Mouse (Mus musculus): ENCODE results near the gene A630089N07Rik. TPM values are rescaled to one million over a fixed set of nuclear protein-coding genes. Genes with fewer than 3 reads are reported as not detected.
A peak's percentile ranks its signal among the peaks of the same experiment; 100 is the strongest.
"Not testable (repeated sequence)": the region's sequence is repeated elsewhere in the genome, so short reads cannot be mapped to it uniquely, and the experiment has no call there.

Gene A630089N07Rik
- polyA plus RNA-seq, 1 experiment from 2014 or later = 16.5 TPM

DNA sequence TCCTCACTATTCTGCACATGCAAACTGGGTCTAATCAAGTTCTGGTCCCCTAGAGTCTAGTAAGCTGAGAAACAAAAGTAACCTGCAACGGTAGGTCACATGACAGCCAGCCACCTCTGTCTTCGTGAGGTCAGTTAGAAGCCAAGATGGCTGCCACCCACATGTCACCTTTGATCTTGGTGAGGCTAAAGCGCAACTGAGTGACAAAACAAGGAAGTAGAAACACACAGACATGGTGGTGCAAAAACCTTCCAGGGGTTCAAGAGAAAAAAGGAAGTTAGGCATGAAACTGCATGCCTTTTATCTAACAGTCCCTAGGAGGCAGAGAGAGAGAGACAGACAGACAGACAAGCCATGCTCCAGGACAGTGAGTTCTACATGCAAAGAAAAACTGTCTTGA, 60.2 kb downstream of the A630089N07Rik start:
- no peak for ATAC-seq (ENCODE audit: low read depth)
- no peak overlapping the region for H3K4me3 ChIP-seq (ENCODE audit: low read depth, low read length)
- no peaks in the 10 kb centered on the region for H3K36me3 ChIP-seq (ENCODE audit: control insufficient read depth, insufficient read depth, low read length)
- H3K4me1 ChIP-seq (ENCODE audit: control insufficient read depth, insufficient read depth, low read length) = no peaks in the 10 kb centered on the region
- H3K9ac ChIP-seq (replicated peaks; ENCODE audit: low read depth, low read length) = no peak overlapping the region
- H3K9me3 ChIP-seq (ENCODE audit: control insufficient read depth, low read length) = peaks cover 7% of the 10 kb centered on the region; the same call in 1 of the 2 replicates
- WGBS = 94% methylated on average over 3 of the region's 3 CpGs
- no peak overlapping the region for H3K4me2 ChIP-seq (ENCODE audit: low read depth, low read length)
- no peak overlapping the region for H3K27ac ChIP-seq (ENCODE audit: low read depth, low read length)
- H3K27me3 ChIP-seq (ENCODE audit: control insufficient read depth, insufficient read depth, low read length) = no peaks in the 10 kb centered on the region

DNA sequence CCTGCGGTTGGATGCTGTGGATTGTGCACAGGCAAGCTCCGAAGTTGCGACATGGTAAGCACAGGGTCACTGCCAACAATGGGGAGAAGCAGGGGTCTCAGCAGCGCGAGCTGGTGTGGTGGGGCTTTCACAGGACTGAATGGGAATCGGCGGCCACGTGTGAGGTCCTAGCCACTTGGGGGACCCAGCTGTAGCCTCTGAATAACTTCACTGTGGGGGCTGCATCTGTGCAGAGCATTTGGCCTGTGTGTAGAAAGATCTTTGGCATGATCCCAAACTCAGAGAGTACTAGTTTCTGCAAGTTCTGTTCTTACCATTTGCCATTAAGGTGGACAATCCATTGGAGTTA, 84.9 kb downstream of the A630089N07Rik start:
- Histone ChIP-seq H3K4me3 (ENCODE audit: low read depth, low read length) (peak overlapping the region; percentile 48), H3K9ac (replicated peaks; ENCODE audit: low read depth, low read length) (peak overlapping the region; percentile 51; the same call in 1 of the 2 replicates), H3K27ac (ENCODE audit: low read depth, low read length) (peak overlapping the region; percentile 39; the same call in 1 of the 2 replicates), H3K4me2 (ENCODE audit: low read depth, low read length) (peak overlapping the region; percentile 84)
- peak; percentile 83 for ATAC-seq (ENCODE audit: low read depth)
- not testable (repeated sequence) for H3K9me3 ChIP-seq (ENCODE audit: control insufficient read depth, low read length); H3K36me3 ChIP-seq (ENCODE audit: control insufficient read depth, insufficient read depth, low read length); H3K27me3 ChIP-seq (ENCODE audit: control insufficient read depth, insufficient read depth, low read length); H3K4me1 ChIP-seq (ENCODE audit: control insufficient read depth, insufficient read depth, low read length)
- WGBS = under 1% methylated on average over 8 of the region's 8 CpGs

DNA sequence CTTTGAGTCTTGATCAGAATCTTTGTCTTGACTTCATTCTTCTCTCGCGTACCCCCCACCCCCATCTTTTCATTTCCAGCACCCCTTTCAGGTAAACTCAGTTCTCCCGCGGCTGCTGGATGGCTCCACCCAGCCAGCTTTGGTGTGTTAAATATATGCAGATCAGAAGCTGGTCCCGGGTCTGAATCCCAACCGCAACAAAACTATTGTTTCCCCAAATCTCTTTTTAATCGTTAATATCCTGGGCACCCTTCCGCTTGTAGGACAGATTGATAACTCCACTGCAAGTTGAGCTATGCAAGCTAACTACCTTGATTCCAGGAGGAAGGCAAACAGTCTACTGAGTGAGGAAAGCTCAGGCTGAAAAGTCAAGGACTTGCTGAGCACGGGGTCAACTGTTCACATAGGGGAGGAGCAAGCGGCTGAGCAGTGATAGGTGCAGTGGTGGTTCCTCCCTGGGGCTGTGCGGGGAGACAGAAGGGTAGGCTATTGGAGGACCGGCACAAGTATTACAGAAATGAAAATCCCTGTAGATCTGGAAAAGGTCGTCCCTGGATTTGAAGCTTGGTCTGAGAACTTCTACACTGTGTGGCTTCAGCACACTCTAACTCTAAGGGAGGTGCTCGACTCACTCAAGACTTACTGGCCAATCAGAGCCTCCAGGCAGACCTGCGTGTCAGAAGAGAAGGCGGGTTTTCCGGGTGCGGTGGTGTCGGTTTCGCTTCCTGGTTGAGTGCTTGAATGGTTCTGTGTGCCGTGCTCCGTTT, 85.5 kb downstream of the A630089N07Rik start, which contains the start of gene B230307C23Rik:
Gene B230307C23Rik, plus strand, starts transcription at position 700 of the 767 bp plus-strand sequence.
- 2% methylated on average over 22 of the region's 22 CpGs for WGBS
- H3K4me2 ChIP-seq (ENCODE audit: low read depth, low read length) = peak within 1 kb of the TSS; percentile 84
- peak; percentile 99 for ATAC-seq (ENCODE audit: low read depth)
- no peaks in the 10 kb centered on the region for H3K36me3 ChIP-seq (ENCODE audit: control insufficient read depth, insufficient read depth, low read length)
- peak within 1 kb of the TSS; percentile 48 for H3K4me3 ChIP-seq (ENCODE audit: low read depth, low read length)
- peak within 1 kb of the TSS; percentile 51; the same call in 1 of the 2 replicates for H3K9ac ChIP-seq (replicated peaks; ENCODE audit: low read depth, low read length)
- peak within 1 kb of the TSS; percentile 48; the same call in 1 of the 2 replicates for H3K27ac ChIP-seq (ENCODE audit: low read depth, low read length)
- H3K4me1 ChIP-seq (ENCODE audit: control insufficient read depth, insufficient read depth, low read length) = 0 out of 2 replicates have a peak, but pooled peaks cover 6% of the 10 kb centered on the region
- no peaks in the 10 kb centered on the region for H3K9me3 ChIP-seq (ENCODE audit: control insufficient read depth, low read length)
- H3K27me3 ChIP-seq (ENCODE audit: control insufficient read depth, insufficient read depth, low read length) = no peaks in the 10 kb centered on the region

DNA sequence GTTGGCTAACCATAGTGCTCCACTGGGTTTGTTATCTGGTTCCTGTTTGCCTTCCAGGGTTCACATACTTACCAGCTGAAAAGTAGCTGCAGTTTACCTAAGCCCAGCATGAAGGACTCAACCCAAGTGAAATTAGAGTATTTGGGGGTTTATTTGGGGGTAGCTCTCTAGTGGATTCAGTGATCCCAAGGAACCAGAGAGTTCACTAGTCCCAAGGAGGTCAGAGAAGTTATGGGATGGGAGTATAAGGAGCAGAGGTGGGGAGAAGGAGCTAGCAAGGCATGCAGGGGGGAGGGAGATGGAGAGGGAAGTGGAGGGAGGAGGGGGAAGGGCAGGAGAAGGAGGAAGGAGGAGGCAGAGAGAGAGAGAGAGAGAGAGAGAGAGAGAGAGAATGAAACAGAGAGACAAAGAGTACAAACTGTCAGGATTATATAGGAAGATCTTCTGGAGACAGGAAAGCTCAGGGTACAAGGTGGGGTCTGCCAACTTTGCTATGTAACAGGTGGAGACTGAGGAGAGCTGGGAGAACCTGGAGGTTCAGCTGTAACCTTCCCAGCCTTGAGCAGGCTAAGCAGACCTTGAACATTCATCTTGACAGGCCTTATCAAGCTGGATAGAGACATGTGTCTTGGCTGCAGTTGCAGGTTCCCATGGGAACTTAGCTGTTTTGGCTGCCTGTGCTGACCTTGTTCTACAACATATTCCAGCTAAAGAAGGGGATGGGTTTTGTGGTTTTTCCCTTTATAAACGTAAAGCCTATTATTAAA, 86.2 kb downstream of the A630089N07Rik start:
- 0 out of 2 replicates have a peak overlapping the region, but pooled peaks have one; percentile 11 for H3K9ac ChIP-seq (replicated peaks; ENCODE audit: low read depth, low read length)
- H3K27ac ChIP-seq (ENCODE audit: low read depth, low read length) = no peak overlapping the region
- H3K36me3 ChIP-seq (ENCODE audit: control insufficient read depth, insufficient read depth, low read length) = no peaks in the 10 kb centered on the region
- WGBS = 13% methylated on average over 1 of the region's 1 CpGs
- H3K27me3 ChIP-seq (ENCODE audit: control insufficient read depth, insufficient read depth, low read length) = no peaks in the 10 kb centered on the region
- H3K9me3 ChIP-seq (ENCODE audit: control insufficient read depth, low read length) = no peaks in the 10 kb centered on the region
- 0 out of 2 replicates have a peak, but pooled peaks cover 6% of the 10 kb centered on the region for H3K4me1 ChIP-seq (ENCODE audit: control insufficient read depth, insufficient read depth, low read length)
- peak overlapping the region; percentile 84 for H3K4me2 ChIP-seq (ENCODE audit: low read depth, low read length)
- no peak for ATAC-seq (ENCODE audit: low read depth)
- H3K4me3 ChIP-seq (ENCODE audit: low read depth, low read length) = peak overlapping the region; percentile 48

DNA sequence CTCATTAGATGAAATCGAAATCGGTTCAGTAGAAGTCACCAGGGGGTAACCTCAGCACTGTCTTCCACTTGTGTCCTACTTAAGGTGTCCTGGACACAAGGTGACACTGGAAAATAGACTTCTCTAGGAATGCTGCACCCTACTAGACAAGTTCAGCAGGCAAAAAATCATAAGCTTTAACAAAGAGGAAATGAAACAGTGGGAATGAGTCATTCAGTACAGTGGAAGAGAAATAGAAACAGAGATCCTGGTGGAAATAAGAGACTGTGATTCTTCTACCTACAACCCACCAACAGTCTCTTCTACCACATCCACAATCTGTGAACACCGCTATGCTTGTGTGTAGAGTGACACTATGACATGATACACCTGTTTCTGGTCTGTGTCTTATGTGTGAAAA, 89.8 kb downstream of the A630089N07Rik start:
- not testable (repeated sequence) for ATAC-seq (ENCODE audit: low read depth); H3K9me3 ChIP-seq (ENCODE audit: control insufficient read depth, low read length); H3K4me1 ChIP-seq (ENCODE audit: control insufficient read depth, insufficient read depth, low read length); H3K9ac ChIP-seq (replicated peaks; ENCODE audit: low read depth, low read length); H3K36me3 ChIP-seq (ENCODE audit: control insufficient read depth, insufficient read depth, low read length); H3K27ac ChIP-seq (ENCODE audit: low read depth, low read length); H3K27me3 ChIP-seq (ENCODE audit: control insufficient read depth, insufficient read depth, low read length); H3K4me3 ChIP-seq (ENCODE audit: low read depth, low read length); H3K4me2 ChIP-seq (ENCODE audit: low read depth, low read length)
- WGBS = 78% methylated on average over 3 of the region's 3 CpGs

DNA sequence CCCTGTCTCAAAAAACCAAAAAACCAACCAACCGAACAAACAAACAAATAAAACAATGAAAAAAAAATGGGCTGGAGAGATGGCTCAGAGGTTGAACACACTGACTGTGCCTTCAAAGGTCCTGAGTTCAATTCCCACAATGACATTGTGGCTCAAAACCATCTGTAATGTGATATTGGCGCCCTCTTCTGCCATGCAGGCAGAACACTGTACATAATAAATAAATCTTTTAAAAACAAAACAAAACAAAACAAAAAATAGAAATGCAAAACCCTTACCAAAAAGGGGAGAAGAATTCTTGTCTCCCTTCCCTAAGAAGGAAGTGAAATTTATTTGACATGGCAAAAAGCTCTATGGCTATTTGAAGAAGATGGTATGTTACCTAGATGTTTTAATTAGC, 90.7 kb downstream of the A630089N07Rik start:
- no peak overlapping the region for H3K27ac ChIP-seq (ENCODE audit: low read depth, low read length)
- no peaks in the 10 kb centered on the region for H3K27me3 ChIP-seq (ENCODE audit: control insufficient read depth, insufficient read depth, low read length)
- H3K9me3 ChIP-seq (ENCODE audit: control insufficient read depth, low read length) = no peaks in the 10 kb centered on the region
- H3K36me3 ChIP-seq (ENCODE audit: control insufficient read depth, insufficient read depth, low read length) = no peaks in the 10 kb centered on the region
- H3K9ac ChIP-seq (replicated peaks; ENCODE audit: low read depth, low read length) = no peak overlapping the region
- H3K4me2 ChIP-seq (ENCODE audit: low read depth, low read length) = no peak overlapping the region
- ATAC-seq (ENCODE audit: low read depth) = no peak
- H3K4me1 ChIP-seq (ENCODE audit: control insufficient read depth, insufficient read depth, low read length) = no peaks in the 10 kb centered on the region
- WGBS = 86% methylated on average over 2 of the region's 2 CpGs
- no peak overlapping the region for H3K4me3 ChIP-seq (ENCODE audit: low read depth, low read length)

DNA sequence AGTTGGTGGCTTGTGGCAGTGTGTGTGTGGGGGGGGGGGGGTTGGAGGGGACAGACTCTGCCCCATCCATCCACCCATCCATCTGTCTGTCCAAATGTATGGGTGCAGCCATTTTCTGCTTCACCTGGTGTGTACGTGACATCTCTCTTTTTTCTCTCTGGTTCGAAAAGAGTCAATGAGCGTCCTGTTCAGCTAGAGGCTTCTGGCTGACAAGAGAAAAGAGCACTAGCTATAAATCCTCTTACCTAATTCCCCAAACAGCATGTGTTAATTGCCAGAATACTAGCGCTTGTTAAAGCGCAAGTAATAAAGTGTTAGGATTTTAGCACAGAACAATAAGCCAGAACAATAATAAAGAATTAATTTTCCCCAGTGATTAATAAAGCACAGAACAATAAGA, 97.7 kb downstream of the A630089N07Rik start:
- Histone ChIP-seq H3K9ac (replicated peaks; ENCODE audit: low read depth, low read length) (no peak overlapping the region), H3K4me2 (ENCODE audit: low read depth, low read length) (no peak overlapping the region), H3K27ac (ENCODE audit: low read depth, low read length) (no peak overlapping the region), H3K9me3 (ENCODE audit: control insufficient read depth, low read length) (no peaks in the 10 kb centered on the region), H3K4me3 (ENCODE audit: low read depth, low read length) (no peak overlapping the region), H3K27me3 (ENCODE audit: control insufficient read depth, insufficient read depth, low read length) (no peaks in the 10 kb centered on the region), H3K36me3 (ENCODE audit: control insufficient read depth, insufficient read depth, low read length) (no peaks in the 10 kb centered on the region), H3K4me1 (ENCODE audit: control insufficient read depth, insufficient read depth, low read length) (no peaks in the 10 kb centered on the region)
- ATAC-seq (ENCODE audit: low read depth) = peak; percentile 68; the same call in 1 of the 2 replicates
- 11% methylated on average over 5 of the region's 5 CpGs for whole genome bisulfite sequencing

DNA sequence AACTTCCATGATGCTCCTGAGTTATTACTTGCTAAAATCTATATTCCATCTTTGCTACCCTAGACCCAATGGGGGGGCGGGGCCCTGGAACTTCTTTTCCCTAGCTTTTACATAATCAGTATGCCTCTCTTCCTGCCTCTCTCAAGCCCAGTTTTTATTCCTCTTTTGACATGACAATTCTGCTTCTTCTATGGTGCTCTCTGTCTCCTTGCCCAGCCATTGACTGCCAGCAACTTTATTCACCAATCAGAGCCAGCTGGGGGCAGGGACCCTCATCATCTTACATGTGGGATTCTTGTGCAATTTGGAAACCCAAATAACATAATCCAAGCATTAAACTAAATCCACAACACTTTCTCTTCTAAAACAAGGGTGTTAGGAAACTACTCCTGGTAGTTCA, 100.9 kb downstream of the A630089N07Rik start:
- WGBS = 86% methylated on average over 1 of the region's 1 CpGs
- ATAC-seq (ENCODE audit: low read depth) = no peak

DNA sequence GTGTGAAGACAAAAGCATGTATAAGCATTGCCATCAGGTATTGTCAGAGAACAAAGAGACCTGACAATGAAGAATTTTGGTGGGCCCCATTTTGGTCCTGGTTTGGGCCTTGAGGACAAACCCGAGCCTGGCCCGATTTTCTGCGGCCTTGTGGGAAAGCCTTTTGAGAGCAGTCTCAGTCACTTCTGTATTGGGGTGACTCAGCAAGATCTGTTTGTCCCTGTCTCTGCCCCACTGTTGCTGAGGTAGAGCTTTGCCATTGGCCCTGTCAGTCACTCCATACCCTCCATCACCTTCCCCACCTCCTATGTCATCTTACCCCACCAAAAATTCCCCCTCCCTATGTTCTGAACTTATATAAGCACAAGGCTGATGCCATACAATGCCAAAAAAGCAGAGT, 104.5 kb downstream of the A630089N07Rik start:
- ATAC-seq (ENCODE audit: low read depth) = no peak
- 72% methylated on average over 3 of the region's 3 CpGs for WGBS
- H3K4me2 ChIP-seq (ENCODE audit: low read depth, low read length) = no peak overlapping the region
- H3K9ac ChIP-seq (replicated peaks; ENCODE audit: low read depth, low read length) = no peak overlapping the region
- no peaks in the 10 kb centered on the region for H3K27me3 ChIP-seq (ENCODE audit: control insufficient read depth, insufficient read depth, low read length)
- H3K4me3 ChIP-seq (ENCODE audit: low read depth, low read length) = no peak overlapping the region
- H3K36me3 ChIP-seq (ENCODE audit: control insufficient read depth, insufficient read depth, low read length) = no peaks in the 10 kb centered on the region
- H3K4me1 ChIP-seq (ENCODE audit: control insufficient read depth, insufficient read depth, low read length) = no peaks in the 10 kb centered on the region
- no peaks in the 10 kb centered on the region for H3K9me3 ChIP-seq (ENCODE audit: control insufficient read depth, low read length)
- H3K27ac ChIP-seq (ENCODE audit: low read depth, low read length) = no peak overlapping the region

More for the DNA sequence above, 100.9 kb downstream of the A630089N07Rik start:
- H3K4me3 ChIP-seq (ENCODE audit: low read depth, low read length) = no peak overlapping the region
- H3K9me3 ChIP-seq (ENCODE audit: control insufficient read depth, low read length) = no peaks in the 10 kb centered on the region
- H3K4me1 ChIP-seq (ENCODE audit: control insufficient read depth, insufficient read depth, low read length) = no peaks in the 10 kb centered on the region
- no peaks in the 10 kb centered on the region for H3K27me3 ChIP-seq (ENCODE audit: control insufficient read depth, insufficient read depth, low read length)
- H3K36me3 ChIP-seq (ENCODE audit: control insufficient read depth, insufficient read depth, low read length) = no peaks in the 10 kb centered on the region
- no peak overlapping the region for H3K27ac ChIP-seq (ENCODE audit: low read depth, low read length)
- H3K4me2 ChIP-seq (ENCODE audit: low read depth, low read length) = no peak overlapping the region
- H3K9ac ChIP-seq (replicated peaks; ENCODE audit: low read depth, low read length) = no peak overlapping the region
